Mouse (Mus musculus) cerebellum, adult 11 months (tissue): ENCODE data around the gene C530025M09Rik.

Source experiments
- DNase-seq: peaks from one replicate; pipeline ENCODE4 v3.0.0; 2022

The C530025M09Rik gene

GRCm38 (mm10) chr2:149798613-149799012, 32.4 kb downstream of the C530025M09Rik start:
- no peak for DNase-seq
